Mouse (Mus musculus): Measurements from ENCODE around the gene Kazn. TPM values are rescaled to one million over a fixed set of nuclear protein-coding genes. Genes with fewer than 3 reads are reported as not detected.

Gene Kazn
- total and polyA plus RNA-seq, 3 experiments = 1.3 to 9.7 (median 4.2) TPM

- Histone ChIP-seq H3K9me3 (replicated peaks; ENCODE audit: low read length) (peaks cover 19% of the 10 kb centered on the region), H3K27me3 (replicated peaks) (no peaks in the 10 kb centered on the region), H3K27ac (ENCODE audit: insufficient read depth, low read depth) (no peak overlapping the region), H3K79me2 (replicated peaks; ENCODE audit: control insufficient read depth, extremely low read depth, insufficient read depth, poor library complexity, severe bottlenecking) (no peaks in the 10 kb centered on the region), H3K9ac (ENCODE audit: insufficient read depth, low read depth) (no peak overlapping the region), H3K4me2 (ENCODE audit: insufficient read depth, low read depth, poor library complexity, severe bottlenecking) (no peak overlapping the region), H3K4me3 (replicated peaks in 1 of 3; ENCODE audit: low read depth in 2 of 3, low read length in 2 of 3, poor library complexity in 1 of 3) (no peak overlapping the region), H3K4me1 (ENCODE audit: control insufficient read depth in 1 of 2, insufficient read depth in 2 of 2) (0 out of 4 replicates have a peak, but pooled peaks cover 0 to 3% of the 10 kb centered on the region in 2 experiments), H3K36me3 (replicated peaks in 1 of 2; ENCODE audit: control insufficient read depth in 1 of 2, insufficient read depth in 1 of 2, low read length in 1 of 2) (no peaks in the 10 kb centered on the region)
- no peak for TF ChIP-seq POLR2AphosphoS2 (IDR thresholded peaks at IDR 0.05; ENCODE audit: low read depth, low read length)
- no peak for TF ChIP-seq RAD21 (IDR thresholded peaks at IDR 0.05; ENCODE audit: low read depth, low read length)
- no peak for TF ChIP-seq ZKSCAN1 (IDR thresholded peaks at IDR 0.05; ENCODE audit: borderline replicate concordance, low read depth, low read length)
- TF ChIP-seq CHD1 (IDR thresholded peaks at IDR 0.05; ENCODE audit: low read depth, low read length) = no peak
- no peak for TF ChIP-seq CHD2 (IDR thresholded peaks at IDR 0.05; ENCODE audit: low read length)
- no peak for TF ChIP-seq ZNF384 (IDR thresholded peaks at IDR 0.05; ENCODE audit: low read depth, low read length)
- dilution Hi-C loops (cut with MboI; ENCODE audit: extremely low pct_ligation_motif_present, extremely low pct_unique_long_range_greater_than_20kb, low sequenced_read_pairs) (no loop called here), in situ Hi-C loops (cut with MboI; ENCODE audit: low pct_ligation_motif_present, low pct_unique_long_range_greater_than_20kb, low sequenced_read_pairs) (no loop called here)
- DNase-seq (ENCODE audit: extremely low read depth) = no peak
Measured at GRCm38 (mm10) chr4:142283867-142284266, 44.7 kb upstream of the Kazn start.

GRCm38 (mm10) chr4:142278197-142278575 lies 39.0 kb upstream of the Kazn start:
- Histone ChIP-seq H3K9ac (ENCODE audit: insufficient read depth, low read depth) (no peak overlapping the region), H3K4me2 (ENCODE audit: insufficient read depth, low read depth, poor library complexity, severe bottlenecking) (no peak overlapping the region), H3K27me3 (replicated peaks) (no peaks in the 10 kb centered on the region), H3K36me3 (replicated peaks in 1 of 2; ENCODE audit: control insufficient read depth in 1 of 2, insufficient read depth in 1 of 2, low read length in 1 of 2) (no peaks in the 10 kb centered on the region), H3K79me2 (replicated peaks; ENCODE audit: control insufficient read depth, extremely low read depth, insufficient read depth, poor library complexity, severe bottlenecking) (no peaks in the 10 kb centered on the region), H3K4me3 (replicated peaks in 1 of 3; ENCODE audit: low read depth in 2 of 3, low read length in 2 of 3, poor library complexity in 1 of 3) (no peak overlapping the region), H3K27ac (ENCODE audit: insufficient read depth, low read depth) (no peak overlapping the region), H3K9me3 (replicated peaks; ENCODE audit: low read length) (peaks cover 11% of the 10 kb centered on the region), H3K4me1 (ENCODE audit: control insufficient read depth in 1 of 2, insufficient read depth in 2 of 2) (no peaks in the 10 kb centered on the region)
- TF ChIP-seq NRF1 (IDR thresholded peaks at IDR 0.05; ENCODE audit: low read depth, low read length) (no peak), EP300 (IDR thresholded peaks at IDR 0.05; ENCODE audit: low read length) (no peak), JUN (IDR thresholded peaks at IDR 0.05; ENCODE audit: insufficient read depth, low read depth, low read length) (no peak), ELF1 (IDR thresholded peaks at IDR 0.05; ENCODE audit: low read depth, low read length) (no peak), ZKSCAN1 (IDR thresholded peaks at IDR 0.05; ENCODE audit: borderline replicate concordance, low read depth, low read length) (no peak), CHD1 (IDR thresholded peaks at IDR 0.05; ENCODE audit: low read depth, low read length) (no peak), POLR2A (IDR thresholded peaks at IDR 0.05; ENCODE audit: low read depth, low read length) (no peak), MAZ (IDR thresholded peaks at IDR 0.05; ENCODE audit: low read depth, low read length) (no peak), RAD21 (IDR thresholded peaks at IDR 0.05; ENCODE audit: low read depth, low read length) (no peak), SIN3A (IDR thresholded peaks at IDR 0.05; ENCODE audit: low read length) (no peak), KAT2A (IDR thresholded peaks at IDR 0.05; ENCODE audit: insufficient replicate concordance, low read length) (no peak), ZNF384 (IDR thresholded peaks at IDR 0.05; ENCODE audit: low read depth, low read length) (no peak), MYC (IDR thresholded peaks at IDR 0.05; ENCODE audit: low read depth, low read length) (no peak), GABPA (IDR thresholded peaks at IDR 0.05; ENCODE audit: insufficient replicate concordance, low read depth, low read length) (no peak), RCOR1 (conservative IDR thresholded peaks at IDR 0.05; ENCODE audit: low read depth, low read length) (no peak), IRF4 (IDR thresholded peaks at IDR 0.05; ENCODE audit: low read depth, low read length) (no peak), SMC3 (IDR thresholded peaks at IDR 0.05; ENCODE audit: low read depth, low read length) (no peak), BHLHE40 (IDR thresholded peaks at IDR 0.05; ENCODE audit: low read depth, low read length) (no peak)
- in situ Hi-C loops (cut with MboI; ENCODE audit: low pct_ligation_motif_present, low pct_unique_long_range_greater_than_20kb, low sequenced_read_pairs) = no loop called here
- dilution Hi-C loops (cut with MboI; ENCODE audit: extremely low pct_ligation_motif_present, extremely low pct_unique_long_range_greater_than_20kb, low sequenced_read_pairs) = no loop called here
- no peak for DNase-seq (ENCODE audit: extremely low read depth)

Measured in CH12.LX (cell line).